Mouse (Mus musculus) midbrain, embryonic 10.5 days (tissue): ENCODE results near the gene Ppp1r16b. TPM values are rescaled to one million over a fixed set of nuclear protein-coding genes. Genes with fewer than 3 reads are reported as not detected.

Experiments
- DNase-seq: peaks from one replicate; pipeline ENCODE4 v3.0.0-alpha.2; 2017; ENCODE audit warnings: low spot score
- H3K27ac ChIP-seq: fragments of 300-500 bp; sonication (generic); replicated peaks from 2 replicates; pipeline ENCODE4 v1.5.1; 2016; ENCODE audit warnings: mild to moderate bottlenecking
- H3K27me3 ChIP-seq: fragments of 300-500 bp; sonication (generic); 2 replicates; pipeline ENCODE4 v1.6.1; 2016; ENCODE audit warnings: low read depth, mild to moderate bottlenecking; ENCODE audit not compliant: poor library complexity, severe bottlenecking
- H3K36me3 ChIP-seq: fragments of 300-500 bp; sonication (generic); 2 replicates; pipeline ENCODE4 v1.6.1; 2016; ENCODE audit warnings: mild to moderate bottlenecking, moderate library complexity
- H3K4me1 ChIP-seq: fragments of 300-500 bp; sonication (generic); 2 replicates; pipeline ENCODE4 v1.6.1; 2016
- H3K4me3 ChIP-seq: fragments of 300-500 bp; sonication (generic); 2 replicates; pipeline ENCODE4 v1.5.1; 2016; ENCODE audit warnings: mild to moderate bottlenecking, moderate library complexity
- H3K9me3 ChIP-seq: fragments of 300-500 bp; sonication (generic); replicated peaks from 2 replicates; pipeline ENCODE4 v1.6.1; 2016; ENCODE audit warnings: mild to moderate bottlenecking
- WGBS: fragments of 180-500 bp; shearing (Covaris S2); methylation state at CpG from one replicate; pipeline ENCODE4 v1.1.7; 2016; 5-methylcytosine and 5-hydroxymethylcytosine counted together
- polyA plus RNA-seq: library from polyadenylated mRNA; unstranded; fragments of >200 nt; fragmentation: Nextera tagmentation; extraction: Ambion mirVana; gene quantifications from 2 replicates; pipeline ENCODE4 v1.2.1, GENCODE M21; 2016

The Ppp1r16b gene
- polyA plus RNA-seq, 1 experiment from 2014 or later = 3.7 TPM

DNA sequence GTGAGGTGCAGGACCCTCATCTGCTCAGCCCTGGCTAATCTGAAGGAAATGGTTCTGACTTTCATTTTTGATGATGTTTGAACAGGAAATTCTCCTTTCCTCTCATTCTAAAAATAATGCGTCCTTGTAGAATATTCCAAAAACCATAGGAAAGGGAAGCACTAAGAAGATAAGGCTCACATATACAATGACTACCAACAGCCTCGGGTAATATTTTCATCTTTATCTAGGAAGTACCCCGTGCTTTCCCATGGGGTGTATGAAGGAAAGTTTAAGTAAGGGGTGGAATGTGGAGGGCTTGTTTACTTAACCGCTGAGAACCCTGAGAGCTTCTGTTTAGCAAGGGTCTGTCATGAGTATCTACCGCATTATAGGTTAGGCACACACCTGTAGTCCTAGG, 37.0 kb downstream of the Ppp1r16b start:
- H3K9me3 ChIP-seq = no peaks in the 10 kb centered on the region
- no peaks in the 10 kb centered on the region for H3K36me3 ChIP-seq
- 90% methylated on average over 5 of the region's 5 CpGs for WGBS
- no peak for DNase-seq
- H3K4me3 ChIP-seq = no peak overlapping the region
- no peaks in the 10 kb centered on the region for H3K4me1 ChIP-seq
- H3K27me3 ChIP-seq = no peaks in the 10 kb centered on the region
- no peak overlapping the region for H3K27ac ChIP-seq

DNA sequence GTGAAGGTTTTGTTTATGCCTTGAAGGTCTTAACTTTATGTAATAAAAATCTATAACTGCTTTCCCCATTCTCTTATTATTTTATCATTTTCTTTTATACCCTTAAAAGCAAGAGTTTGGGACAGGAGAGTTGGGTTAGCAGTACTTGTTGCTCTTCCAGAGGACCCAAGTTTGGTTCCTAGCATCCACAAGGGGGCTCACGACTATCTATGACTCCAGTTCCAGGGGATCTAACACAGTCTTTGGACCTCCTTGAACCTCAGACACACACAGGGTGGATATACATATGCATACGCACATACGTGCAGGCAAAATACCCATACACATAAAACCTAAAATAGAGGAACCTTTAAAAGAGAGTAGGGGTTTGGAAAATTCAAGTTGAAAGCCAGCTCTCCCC, 39.5 kb downstream of the Ppp1r16b start:
- DNase-seq = no peak
- no peaks in the 10 kb centered on the region for H3K4me1 ChIP-seq
- H3K27ac ChIP-seq = no peak overlapping the region
- H3K36me3 ChIP-seq = no peaks in the 10 kb centered on the region
- no peak overlapping the region for H3K4me3 ChIP-seq
- WGBS = 77% methylated on average over 3 of the region's 3 CpGs
- H3K9me3 ChIP-seq = no peaks in the 10 kb centered on the region
- H3K27me3 ChIP-seq = no peaks in the 10 kb centered on the region

DNA sequence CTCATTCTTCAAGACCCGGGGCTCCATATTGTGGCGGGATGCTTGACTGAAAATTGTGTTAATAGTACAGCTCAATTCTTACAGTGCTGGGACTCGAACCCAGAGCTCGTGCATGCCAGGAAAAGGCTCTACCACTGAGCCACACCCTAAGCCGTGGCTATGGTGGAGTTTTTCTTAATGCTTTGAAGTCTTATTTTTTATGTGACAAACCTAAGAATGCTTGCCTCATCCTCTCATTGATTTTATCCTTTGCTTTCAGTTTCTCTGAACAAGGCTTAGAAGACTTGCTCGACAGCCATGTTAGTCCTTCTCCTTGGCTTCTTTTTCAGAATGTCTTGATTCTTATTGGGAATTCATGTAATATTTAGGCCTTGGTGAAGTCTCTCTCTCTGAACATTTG, 40.3 kb downstream of the Ppp1r16b start:
- Histone ChIP-seq H3K27me3 (no peaks in the 10 kb centered on the region), H3K27ac (no peak overlapping the region), H3K4me1 (no peaks in the 10 kb centered on the region), H3K4me3 (no peak overlapping the region), H3K9me3 (no peaks in the 10 kb centered on the region), H3K36me3 (no peaks in the 10 kb centered on the region)
- no peak for DNase-seq
- WGBS = 89% methylated on average over 6 of the region's 6 CpGs

DNA sequence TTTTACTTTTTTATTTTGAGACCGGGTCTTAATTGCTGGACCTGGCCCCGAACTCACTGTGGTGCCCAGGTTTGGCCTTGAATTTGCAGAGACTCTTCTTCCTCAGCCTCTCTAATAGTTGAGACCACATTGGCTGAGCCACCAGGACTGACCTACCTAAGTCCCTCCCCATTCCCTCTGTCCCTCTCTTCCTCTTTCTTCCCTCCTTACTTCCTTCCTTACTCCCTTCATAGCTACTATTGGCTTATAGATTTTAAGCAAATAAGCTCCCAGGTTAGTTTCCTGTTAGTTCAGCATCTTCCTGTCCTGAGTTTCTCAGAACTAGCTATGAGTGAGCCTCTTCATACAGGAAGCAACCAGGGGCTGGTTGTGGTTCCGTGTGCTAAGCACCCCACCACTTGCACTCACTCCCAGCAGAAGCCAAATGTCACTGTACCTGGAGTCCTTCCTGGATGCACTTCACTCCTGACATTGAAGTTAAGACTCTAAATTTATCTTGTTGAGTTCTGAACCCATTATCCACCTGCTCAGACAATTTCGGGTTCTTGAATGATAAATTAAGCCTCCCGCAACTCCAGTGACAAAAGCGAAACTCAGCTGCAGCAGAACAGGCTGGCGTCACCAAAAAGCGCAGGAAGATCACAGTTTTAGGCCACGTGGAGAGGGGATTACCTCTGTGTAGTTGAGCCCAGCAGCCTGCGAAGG, 41.7 kb downstream of the Ppp1r16b start:
- no peaks in the 10 kb centered on the region for H3K27me3 ChIP-seq
- no peak overlapping the region for H3K4me3 ChIP-seq
- H3K36me3 ChIP-seq = no peaks in the 10 kb centered on the region
- DNase-seq = no peak
- no peak overlapping the region for H3K27ac ChIP-seq
- WGBS = 89% methylated on average over 10 of the region's 10 CpGs
- H3K4me1 ChIP-seq = peaks cover under 1% of the 10 kb centered on the region; the same call in 1 of the 2 replicates
- no peaks in the 10 kb centered on the region for H3K9me3 ChIP-seq

DNA sequence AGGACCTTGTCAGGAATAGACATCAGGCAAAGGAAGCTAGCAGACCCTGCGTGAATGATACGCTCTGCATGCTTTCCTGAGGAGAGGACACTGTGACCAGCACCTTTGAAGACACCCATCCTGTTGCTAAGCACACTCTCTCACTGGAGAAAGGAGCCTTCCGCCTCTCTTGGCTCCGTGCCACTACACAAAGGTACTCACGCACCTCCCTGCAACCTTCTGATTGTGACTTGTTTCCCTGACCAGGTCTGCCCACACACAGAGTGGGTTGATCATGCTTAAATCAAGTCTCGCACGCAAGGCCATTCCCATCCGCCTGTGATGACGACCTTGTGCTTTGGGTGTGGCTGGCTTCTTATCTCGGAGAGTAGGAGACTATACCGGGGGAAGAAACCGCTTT, 42.9 kb downstream of the Ppp1r16b start:
- Histone ChIP-seq H3K9me3 (no peaks in the 10 kb centered on the region), H3K4me1 (peaks cover 10% of the 10 kb centered on the region), H3K4me3 (no peak overlapping the region), H3K36me3 (no peaks in the 10 kb centered on the region), H3K27ac (no peak overlapping the region), H3K27me3 (no peaks in the 10 kb centered on the region)
- WGBS = 94% methylated on average over 12 of the region's 12 CpGs
- no peak for DNase-seq

DNA sequence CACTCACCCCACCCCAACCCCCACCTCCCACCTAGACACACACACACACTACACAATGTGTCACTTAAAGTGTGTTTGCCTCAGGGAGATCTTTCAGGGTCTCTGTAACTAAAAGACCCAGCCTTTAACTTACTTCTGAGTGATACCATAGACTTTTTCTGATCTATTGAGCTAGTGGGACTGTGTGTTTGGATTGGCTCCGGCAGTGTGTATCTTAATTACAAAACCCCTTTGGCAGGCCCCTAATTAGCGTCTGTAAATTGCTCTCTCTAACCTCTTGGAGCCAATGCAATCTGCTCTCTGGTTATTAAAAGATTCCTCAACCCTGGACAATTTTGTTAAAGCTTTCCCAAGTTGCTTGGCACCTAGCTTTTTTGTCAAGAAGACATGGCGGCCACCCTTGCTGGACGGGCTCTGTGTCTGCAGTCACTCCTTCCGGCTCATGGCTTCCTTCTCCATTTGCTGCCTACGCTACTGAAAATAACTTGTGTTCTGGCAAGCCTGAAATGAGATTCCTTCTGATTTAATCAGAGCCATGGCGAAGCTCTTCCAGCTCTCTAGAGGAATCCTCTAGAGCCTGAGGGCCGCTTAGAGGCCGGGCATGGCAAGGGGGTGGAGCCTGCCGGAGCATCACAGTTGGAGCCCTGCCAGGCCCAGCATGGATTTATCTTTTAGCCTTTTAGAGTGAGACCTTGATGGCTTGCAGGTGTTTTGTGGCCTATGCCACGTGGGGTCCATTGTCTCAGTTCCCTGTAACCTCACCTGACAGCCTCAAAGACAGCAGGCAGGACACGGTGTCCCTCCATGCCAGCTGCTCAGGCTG, 46.9 kb downstream of the Ppp1r16b start:
- H3K27me3 ChIP-seq = no peaks in the 10 kb centered on the region
- WGBS = 56% methylated on average over 12 of the region's 12 CpGs
- no peaks in the 10 kb centered on the region for H3K36me3 ChIP-seq
- peaks cover 23% of the 10 kb centered on the region for H3K4me1 ChIP-seq
- H3K27ac ChIP-seq = peak overlapping the region; percentile 67; the same call in 1 of the 2 replicates
- H3K4me3 ChIP-seq = no peak overlapping the region
- no peak for DNase-seq
- H3K9me3 ChIP-seq = no peaks in the 10 kb centered on the region

DNA sequence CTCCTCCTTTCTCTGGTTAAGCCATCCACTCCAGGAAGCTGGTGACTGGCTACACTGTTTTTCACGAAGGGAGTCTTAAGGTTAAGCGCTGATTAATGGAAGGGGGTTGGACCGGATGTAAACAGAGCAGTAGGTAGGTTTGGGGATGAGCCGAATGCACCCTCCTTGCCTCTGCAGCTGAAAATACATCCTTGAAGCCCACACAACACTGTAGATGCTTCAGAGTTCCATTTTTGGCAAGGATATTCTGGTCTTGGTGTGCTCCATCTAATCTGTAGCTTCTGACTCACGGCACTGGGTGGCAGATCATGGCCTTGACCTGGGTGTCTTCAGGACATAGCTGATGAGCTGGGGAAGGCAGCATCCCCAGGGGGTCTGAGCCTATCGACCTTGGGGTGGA, 49.6 kb downstream of the Ppp1r16b start:
- H3K36me3 ChIP-seq = no peaks in the 10 kb centered on the region
- H3K4me1 ChIP-seq = peaks cover 23% of the 10 kb centered on the region
- no peak for DNase-seq
- no peaks in the 10 kb centered on the region for H3K9me3 ChIP-seq
- H3K4me3 ChIP-seq = no peak overlapping the region
- no peak overlapping the region for H3K27ac ChIP-seq
- WGBS = 89% methylated on average over 6 of the region's 6 CpGs
- H3K27me3 ChIP-seq = no peaks in the 10 kb centered on the region

DNA sequence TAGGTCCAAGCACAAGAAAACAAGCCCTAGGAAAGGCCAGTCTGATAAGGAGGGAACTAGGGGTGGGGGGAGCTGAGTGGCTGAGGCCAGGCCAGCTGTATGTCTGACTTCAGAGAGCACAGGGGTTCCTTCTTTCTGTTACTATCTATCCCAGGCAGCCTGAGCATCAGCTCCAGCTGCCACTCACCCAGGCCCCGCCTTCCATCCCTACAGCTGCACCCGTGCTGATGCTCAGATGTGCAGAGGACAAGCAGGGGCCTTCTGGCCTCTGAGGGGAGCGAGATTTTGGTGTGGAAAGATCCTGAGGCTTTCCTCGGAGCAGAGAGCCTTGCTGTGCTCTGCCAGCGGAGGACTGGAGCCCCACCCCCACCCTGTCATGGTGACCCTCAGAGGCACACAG, 50.9 kb downstream of the Ppp1r16b start:
- peaks cover 29% of the 10 kb centered on the region for H3K4me1 ChIP-seq
- H3K27ac ChIP-seq = peak overlapping the region; percentile 70
- no peak for DNase-seq
- H3K9me3 ChIP-seq = no peaks in the 10 kb centered on the region
- H3K36me3 ChIP-seq = no peaks in the 10 kb centered on the region
- WGBS = 37% methylated on average over 5 of the region's 5 CpGs
- no peak overlapping the region for H3K4me3 ChIP-seq
- H3K27me3 ChIP-seq = no peaks in the 10 kb centered on the region

DNA sequence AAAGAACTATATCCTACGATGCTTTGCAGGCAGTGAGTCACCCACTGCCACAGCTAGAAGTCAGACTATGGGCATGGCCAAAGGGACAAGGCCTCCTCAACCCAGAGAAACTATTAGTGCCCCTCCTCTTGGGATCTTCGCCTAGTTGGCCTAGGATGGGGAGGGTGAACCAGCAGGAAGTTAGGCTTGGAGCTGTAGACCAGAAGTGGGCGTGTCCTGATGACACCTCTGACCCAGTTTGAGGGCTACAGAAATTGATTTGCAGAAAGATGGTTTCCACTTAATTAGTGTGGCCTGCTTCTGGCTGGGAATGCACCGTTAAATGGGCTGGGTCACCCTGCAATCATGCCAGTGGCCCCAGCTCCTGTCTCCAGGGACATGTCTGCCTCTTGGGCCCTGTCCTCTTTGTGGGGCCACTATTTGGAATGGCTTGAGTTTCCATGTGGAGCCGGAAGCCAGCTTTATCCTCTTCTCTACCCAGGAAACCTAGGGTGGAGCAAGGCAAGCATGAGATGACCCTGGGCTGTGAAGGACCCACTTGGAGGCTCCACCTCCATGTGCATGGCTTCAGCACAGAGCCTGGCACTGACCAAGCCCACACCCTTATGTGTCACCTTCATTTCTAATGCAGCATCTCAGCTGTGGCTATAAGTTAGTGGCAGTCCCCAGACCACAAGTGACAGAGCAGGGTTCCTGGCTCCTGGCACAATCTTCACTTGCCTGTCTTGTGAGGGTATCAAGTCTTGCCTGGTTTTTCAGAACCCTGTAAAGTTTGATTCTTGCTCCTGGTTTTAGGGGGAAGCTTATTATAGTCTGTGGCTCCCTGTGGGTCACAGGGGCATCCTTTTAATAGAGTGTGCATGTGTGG, 52.6 kb downstream of the Ppp1r16b start:
- Histone ChIP-seq H3K4me1 (peaks cover 31% of the 10 kb centered on the region), H3K27me3 (no peaks in the 10 kb centered on the region), H3K9me3 (no peaks in the 10 kb centered on the region), H3K36me3 (no peaks in the 10 kb centered on the region), H3K27ac (no peak overlapping the region), H3K4me3 (no peak overlapping the region)
- WGBS = 88% methylated on average over 5 of the region's 5 CpGs
- no peak for DNase-seq

DNA sequence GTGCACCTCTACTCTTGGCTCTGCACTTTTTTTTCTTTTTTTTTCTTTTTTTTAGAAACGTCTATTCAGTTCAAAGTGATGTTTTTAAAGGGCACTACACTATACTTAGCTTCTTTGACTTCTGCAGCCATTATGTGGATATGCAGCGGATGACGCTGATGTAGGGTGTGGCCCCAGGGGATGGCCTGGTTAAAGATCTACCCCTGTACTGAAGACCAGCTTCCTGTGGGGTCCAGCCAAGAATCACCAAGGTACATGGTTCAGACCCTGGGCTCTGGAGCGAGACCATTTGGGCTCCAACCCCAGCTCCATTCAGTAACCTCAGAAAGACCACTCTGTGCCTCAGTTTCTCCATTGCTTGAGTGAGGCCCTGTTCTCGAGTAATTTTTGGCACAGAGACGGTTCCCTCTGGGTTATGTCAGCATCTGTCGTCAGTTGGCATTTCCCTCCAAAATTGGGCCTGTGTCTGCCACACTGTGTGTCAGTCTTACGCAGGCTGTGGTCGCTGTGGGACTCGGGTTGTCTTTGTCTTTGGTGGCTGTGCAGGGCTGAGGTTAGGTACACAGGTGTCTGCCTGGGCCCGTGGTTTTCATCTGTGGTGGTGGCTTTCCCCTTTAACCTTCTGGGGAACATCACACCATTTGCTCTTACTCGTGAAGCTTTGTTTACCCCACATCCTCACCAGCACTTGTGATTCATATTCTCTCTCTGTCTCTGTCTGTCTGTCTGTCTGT, 53.8 kb downstream of the Ppp1r16b start:
- Histone ChIP-seq H3K4me3 (no peak overlapping the region), H3K9me3 (no peaks in the 10 kb centered on the region), H3K36me3 (no peaks in the 10 kb centered on the region), H3K27ac (no peak overlapping the region), H3K4me1 (peaks cover 42% of the 10 kb centered on the region), H3K27me3 (no peaks in the 10 kb centered on the region)
- DNase-seq = no peak
- 88% methylated on average over 12 of the region's 12 CpGs for WGBS

DNA sequence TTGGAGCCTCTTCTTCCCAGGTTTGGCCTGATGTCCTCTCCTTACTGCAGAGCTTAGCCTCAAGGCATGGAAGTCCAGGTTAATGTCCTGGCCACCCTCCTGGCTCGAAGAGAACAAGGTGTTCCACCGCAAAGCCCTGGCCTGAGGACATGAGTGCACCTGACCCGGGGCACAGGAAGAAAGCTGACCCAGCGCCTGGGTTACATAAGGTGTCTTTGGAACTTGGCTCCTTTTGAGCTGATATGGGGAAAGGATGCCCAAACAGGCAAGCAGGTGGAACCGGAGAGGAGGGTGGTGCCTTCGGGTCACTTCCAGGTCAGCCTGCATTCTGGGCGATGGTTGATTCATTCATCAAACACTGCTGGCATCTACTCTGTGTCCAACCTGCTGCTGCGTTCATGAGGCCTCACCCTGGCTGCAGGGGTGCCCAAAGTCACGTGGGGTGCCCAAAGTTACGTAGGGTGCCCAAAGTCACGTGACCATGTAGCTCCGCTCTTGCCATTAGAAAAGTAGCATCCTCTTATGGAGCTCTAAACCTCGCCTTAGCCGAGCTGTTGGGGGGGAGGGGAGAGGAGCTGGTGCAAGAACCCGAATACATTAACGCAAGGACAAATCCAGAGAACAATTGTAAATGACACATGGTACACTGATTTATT, 55.6 kb downstream of the Ppp1r16b start:
- Histone ChIP-seq H3K36me3 (no peaks in the 10 kb centered on the region), H3K4me3 (no peak overlapping the region), H3K9me3 (no peaks in the 10 kb centered on the region), H3K27me3 (no peaks in the 10 kb centered on the region), H3K4me1 (peaks cover 37% of the 10 kb centered on the region), H3K27ac (peak overlapping the region; percentile 64; the same call in 1 of the 2 replicates)
- WGBS = 78% methylated on average over 16 of the region's 16 CpGs
- DNase-seq = no peak

DNA sequence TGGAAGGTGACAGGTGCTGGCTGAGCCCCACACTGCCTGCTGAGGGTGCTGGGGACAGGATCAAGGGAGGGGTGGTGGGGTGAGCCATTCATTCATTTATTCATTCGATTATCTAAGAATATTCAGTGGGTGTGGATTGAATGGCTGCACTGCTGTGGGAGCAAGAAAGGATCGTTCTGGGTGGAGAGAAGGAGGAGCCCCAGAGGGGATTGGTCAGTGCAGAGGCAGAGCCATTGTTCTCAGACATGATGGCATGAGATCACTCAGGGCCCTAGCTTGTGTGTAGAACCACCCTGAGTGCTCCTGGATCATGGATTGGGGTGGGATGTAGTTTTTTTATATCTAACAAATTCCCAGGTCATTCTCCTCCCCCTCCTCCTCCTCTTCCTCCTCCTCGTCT, 56.3 kb downstream of the Ppp1r16b start:
- no peak overlapping the region for H3K4me3 ChIP-seq
- no peak for DNase-seq
- no peaks in the 10 kb centered on the region for H3K9me3 ChIP-seq
- peaks cover 30% of the 10 kb centered on the region for H3K4me1 ChIP-seq
- peak overlapping the region; percentile 64 for H3K27ac ChIP-seq
- WGBS = 61% methylated on average over 3 of the region's 3 CpGs
- no peaks in the 10 kb centered on the region for H3K36me3 ChIP-seq
- H3K27me3 ChIP-seq = no peaks in the 10 kb centered on the region
